Comparison of ENCODE assay signal across 12 mouse cellular contexts in genomic region chr11:76268001-76268459, GRCm38 (mm10). TPM values are rescaled to one million over a fixed set of nuclear protein-coding genes. Genes with fewer than 3 reads are reported as not detected.
DNase-seq lines count a peak whose midpoint lies in the region; ATAC-seq and TF ChIP-seq lines count a peak whose summit lies in the region.
"Had no signal": no experiment of that assay in that cellular context is flagged by ENCODE, and none has a peak within 500 bp of the region (broad histone marks: within the 10 kb centered on the region; RNA-seq: fewer than 3 reads in every experiment).

No protein-coding gene starts in this region.

- no peak for TF ChIP-seq CTCF in layer of hippocampus, adult 2 months (conservative IDR thresholded peaks at IDR 0.05)

- no peak overlapping the region for H3K4me2 ChIP-seq in hindbrain, embryonic 12.5 days (replicated peaks)
- 0 out of 2 replicates have a peak overlapping the region, but pooled peaks have one; percentile 10 for H3K4me2 ChIP-seq in midbrain, embryonic 13.5 days (replicated peaks)

- H3K27ac ChIP-seq in layer of hippocampus, adult 2 months = peak overlapping the region; percentile 75
- H3K27ac ChIP-seq in embryonic facial prominence, embryonic 10.5 days (replicated peaks) = peak overlapping the region; percentile 79
- peak overlapping the region; percentile 82 for H3K27ac ChIP-seq in hindbrain, embryonic 12.5 days
- H3K27ac ChIP-seq in midbrain, embryonic 13.5 days = peak overlapping the region; percentile 84

- no peak overlapping the region for H3K4me3 ChIP-seq in layer of hippocampus, adult 2 months
- no peak overlapping the region for H3K4me3 ChIP-seq in embryonic facial prominence, embryonic 10.5 days
- no peak overlapping the region for H3K4me3 ChIP-seq in hindbrain, embryonic 12.5 days
- H3K4me3 ChIP-seq in midbrain, embryonic 13.5 days (replicated peaks) = no peak overlapping the region

- peak overlapping the region; percentile 28 for H3K9ac ChIP-seq in hindbrain, embryonic 12.5 days
- peak overlapping the region; percentile 44; the same call in 1 of the 2 replicates for H3K9ac ChIP-seq in midbrain, embryonic 13.5 days (replicated peaks)

- peaks cover 3% of the 10 kb centered on the region for H3K27me3 ChIP-seq in embryonic facial prominence, embryonic 10.5 days (replicated peaks; ENCODE audit: low read depth, poor library complexity, severe bottlenecking)
- H3K27me3 ChIP-seq in hindbrain, embryonic 12.5 days = no peaks in the 10 kb centered on the region
- H3K27me3 ChIP-seq in midbrain, embryonic 13.5 days = peaks cover 6% of the 10 kb centered on the region; the same call in 1 of the 2 replicates

- peak; percentile 75 for ATAC-seq in hindbrain, embryonic 12.5 days (ENCODE audit: low FRiP score)
- peak; percentile 86 for ATAC-seq in midbrain, embryonic 13.5 days

- WGBS in embryonic facial prominence, embryonic 10.5 days = 34% methylated on average over 5 of the region's 5 CpGs
- 29% methylated on average over 5 of the region's 5 CpGs for WGBS in hindbrain, embryonic 12.5 days
- 6% methylated on average over 5 of the region's 5 CpGs for WGBS in midbrain, embryonic 13.5 days

- H3K4me1 ChIP-seq in embryonic facial prominence, embryonic 10.5 days = peaks cover 50% of the 10 kb centered on the region
- peaks cover 43% of the 10 kb centered on the region for H3K4me1 ChIP-seq in hindbrain, embryonic 12.5 days
- peaks cover 48% of the 10 kb centered on the region for H3K4me1 ChIP-seq in midbrain, embryonic 13.5 days (replicated peaks)

- H3K36me3 ChIP-seq in embryonic facial prominence, embryonic 10.5 days (replicated peaks) = peaks cover 41% of the 10 kb centered on the region
- H3K36me3 ChIP-seq in hindbrain, embryonic 12.5 days = peaks cover 9% of the 10 kb centered on the region; the same call in 1 of the 2 replicates
- H3K36me3 ChIP-seq in midbrain, embryonic 13.5 days = peaks cover 7% of the 10 kb centered on the region; the same call in 1 of the 2 replicates

- intact Hi-C loops in heart, postnatal 36 days (cut with DNase I) = no loop called here

- H3K9me3 ChIP-seq in embryonic facial prominence, embryonic 10.5 days = no peaks in the 10 kb centered on the region
- H3K9me3 ChIP-seq in hindbrain, embryonic 12.5 days (replicated peaks) = no peaks in the 10 kb centered on the region
- no peaks in the 10 kb centered on the region for H3K9me3 ChIP-seq in midbrain, embryonic 13.5 days

- peak; percentile 38 to 50 for DNase-seq in layer of hippocampus, adult 2 months (ENCODE audit: low spot score in 2 of 2)
- no peak for DNase-seq in layer of hippocampus, postnatal 10 days (ENCODE audit: low spot score in 2 of 2)
- DNase-seq in embryonic facial prominence, embryonic 10.5 days (ENCODE audit: low spot score) = no peak
- DNase-seq in urinary bladder, adult 2 months (ENCODE audit: low spot score) = no peak
- no peak for DNase-seq in heart, adult 8-10 months (ENCODE audit: low spot score)
- no peak for DNase-seq in heart, postnatal 36 days
- DNase-seq: cerebellum, adult 8-10 months; kidney, postnatal 25 days; lung, postnatal 10 days had no signal

RNA-seq across cellular contexts. Expression of gene Glod4, which starts 24.5 kb away (rescaled TPM):
- 10 to 100 TPM; 49.9 to 56.2 TPM for total RNA-seq in layer of hippocampus, adult 2 months (2021)
- total RNA-seq in layer of hippocampus, postnatal 10 days (2021) = 10 to 100 TPM; 48.6 to 66.6 TPM
- 136 and 142 TPM in 2 replicates for polyA plus RNA-seq in embryonic facial prominence, embryonic 10.5 days (2016; fragmentation: Nextera tagmentation; extraction: Ambion mirVana)
- polyA plus RNA-seq in hindbrain, embryonic 12.5 days (2016; fragmentation: Nextera tagmentation; extraction: Ambion mirVana) = 109 and 118 TPM in 2 replicates
- polyA plus RNA-seq in midbrain, embryonic 13.5 days (2015; fragmentation: Nextera tagmentation; extraction: Ambion mirVana) = 128 TPM in 2 replicates
- 36.0 and 48.4 TPM in 2 replicates for polyA plus RNA-seq in urinary bladder, adult 2 months (2012; rRNA removed)
- 10 to 100 TPM; 38.8 to 46.4 (median 43.1) TPM for total RNA-seq in heart, adult 8-10 months (2022)
- 10 to 100 TPM; 39.4 to 40.1 TPM for total RNA-seq in heart, postnatal 36 days (2021)

RNA-seq across cellular contexts. Expression of gene Mrm3, which starts 24.5 kb away (rescaled TPM):
- total RNA-seq in layer of hippocampus, adult 2 months (2021) = 10 to 100 TPM; 15.7 to 18.3 TPM
- 10 to 100 TPM; 17.6 to 18.2 TPM for total RNA-seq in layer of hippocampus, postnatal 10 days (2021)
- 26.1 and 28.8 TPM in 2 replicates for polyA plus RNA-seq in embryonic facial prominence, embryonic 10.5 days (2016; fragmentation: Nextera tagmentation; extraction: Ambion mirVana)
- polyA plus RNA-seq in hindbrain, embryonic 12.5 days (2016; fragmentation: Nextera tagmentation; extraction: Ambion mirVana) = 15.4 and 18.0 TPM in 2 replicates
- 18.6 and 19.0 TPM in 2 replicates for polyA plus RNA-seq in midbrain, embryonic 13.5 days (2015; fragmentation: Nextera tagmentation; extraction: Ambion mirVana)
- 9.6 and 10.5 TPM in 2 replicates for polyA plus RNA-seq in urinary bladder, adult 2 months (2012; rRNA removed)
- total RNA-seq in heart, adult 8-10 months (2022) = 10 to 100 TPM; 23.7 to 28.3 (median 26.3) TPM
- total RNA-seq in heart, postnatal 36 days (2021) = 10 to 100 TPM; 20.5 to 27.9 TPM

RNA-seq across cellular contexts. Expression of gene Gemin4, which starts 50.6 kb away (rescaled TPM):
- 1 to 10 TPM; 4.9 to 5.6 TPM for total RNA-seq in layer of hippocampus, adult 2 months (2021)
- total RNA-seq in layer of hippocampus, postnatal 10 days (2021) = 10 to 100 TPM; 11.5 to 11.6 TPM
- 53.9 and 58.9 TPM in 2 replicates for polyA plus RNA-seq in embryonic facial prominence, embryonic 10.5 days (2016; fragmentation: Nextera tagmentation; extraction: Ambion mirVana)
- polyA plus RNA-seq in hindbrain, embryonic 12.5 days (2016; fragmentation: Nextera tagmentation; extraction: Ambion mirVana) = 27.5 and 28.7 TPM in 2 replicates
- 15.7 and 21.5 TPM in 2 replicates for polyA plus RNA-seq in midbrain, embryonic 13.5 days (2015; fragmentation: Nextera tagmentation; extraction: Ambion mirVana)
- polyA plus RNA-seq in urinary bladder, adult 2 months (2012; rRNA removed) = 9.6 and 9.9 TPM in 2 replicates
- total RNA-seq in heart, adult 8-10 months (2022) = 1 to 10 TPM; 2.5 to 4.6 (median 3.7) TPM
- total RNA-seq in heart, postnatal 36 days (2021) = 1 to 10 TPM; 2.3 to 4.5 TPM

RNA-seq across cellular contexts. Expression of gene Dbil5, which starts 50.6 kb away (rescaled TPM):
- total RNA-seq in layer of hippocampus, adult 2 months (2021) = 1 to 10 TPM in 1 of 2 experiments, under 1 TPM in 1; 0.91 to 1.6 TPM
- 1 to 10 TPM in 1 of 2 experiments, under 1 TPM in 1; 0.69 to 1.3 TPM for total RNA-seq in layer of hippocampus, postnatal 10 days (2021)
- polyA plus RNA-seq in embryonic facial prominence, embryonic 10.5 days (2016; fragmentation: Nextera tagmentation; extraction: Ambion mirVana) = 0.75 and 0.83 TPM in 2 replicates
- polyA plus RNA-seq in hindbrain, embryonic 12.5 days (2016; fragmentation: Nextera tagmentation; extraction: Ambion mirVana) = 0.54 TPM in 1 of 2 replicates, not detected in the other
- 0.50 and 1.00 TPM in 2 replicates for polyA plus RNA-seq in midbrain, embryonic 13.5 days (2015; fragmentation: Nextera tagmentation; extraction: Ambion mirVana)
- polyA plus RNA-seq in urinary bladder, adult 2 months (2012; rRNA removed) = 0.19 and 0.39 TPM in 2 replicates
- total RNA-seq in heart, adult 8-10 months (2022) = under 1 TPM in 3 of 4 experiments, not detected in 1; 0.50 to 0.68 (median 0.60) TPM
- under 1 TPM in 1 of 2 experiments, not detected in 1; 0.49 TPM for total RNA-seq in heart, postnatal 36 days (2021)
- total RNA-seq: gastrocnemius, adult 8-10 months had no signal

Comparison
In these comparisons a context has a peak if more than half of its experiments do, and no peak if none do; other contexts are left out.
1. DNase-seq: peak in layer of hippocampus, adult 2 months (2 of 2); none in layer of hippocampus, postnatal 10 days (0 of 2), embryonic facial prominence, embryonic 10.5 days (single experiment), urinary bladder, adult 2 months (single experiment), heart, adult 8-10 months (single experiment) and heart, postnatal 36 days (0 of 2).
2. Peak in every context shown above with its lines, with median percentiles within 50 percentile points of each other: H3K27ac ChIP-seq.